Mouse (Mus musculus) limb, embryonic 11.5 days (tissue): ENCODE results near the gene Pafah1b3. TPM values are rescaled to one million over a fixed set of nuclear protein-coding genes. Genes with fewer than 3 reads are reported as not detected.

Source experiments
- ATAC-seq: fragments of 200-750 bp; cut with Nextera tagmentation; 2 replicates; pipeline ENCODE4 v1.8.0; 2017; ENCODE audit warnings: low read depth; ENCODE audit not compliant: insufficient number of reproducible peaks, low FRiP score, low TSS enrichment
- DNase-seq: peaks from one replicate; pipeline ENCODE4 v3.0.0-alpha.2; 2015; ENCODE audit warnings: low spot score
- H3K27ac ChIP-seq: fragments of 300-500 bp; sonication (generic); replicated peaks from 2 replicates; pipeline ENCODE4 v1.5.1; 2014; ENCODE audit warnings: low read depth, mild to moderate bottlenecking, low read length
- H3K27me3 ChIP-seq: fragments of 300-500 bp; sonication (generic); 2 replicates; pipeline ENCODE4 v1.6.1; 2014; ENCODE audit warnings: mild to moderate bottlenecking, low read length, mixed read lengths; ENCODE audit not compliant: control insufficient read depth, insufficient read depth
- H3K36me3 ChIP-seq: fragments of 300-500 bp; sonication (generic); 2 replicates; pipeline ENCODE4 v1.6.1; 2014; ENCODE audit warnings: mild to moderate bottlenecking, low read length, moderate library complexity, mixed read lengths; ENCODE audit not compliant: control insufficient read depth, insufficient read depth
- H3K4me1 ChIP-seq: fragments of 300-500 bp; sonication (generic); 2 replicates; pipeline ENCODE4 v1.6.1; 2014; ENCODE audit warnings: low read length, mixed read lengths; ENCODE audit not compliant: control insufficient read depth, insufficient read depth
- H3K4me2 ChIP-seq: fragments of 300-500 bp; sonication (generic); 2 replicates; pipeline ENCODE4 v1.6.1; 2014; ENCODE audit warnings: low read depth, mild to moderate bottlenecking, moderate library complexity; ENCODE audit not compliant: severe bottlenecking
- H3K4me3 ChIP-seq: fragments of 300-500 bp; sonication (generic); 2 replicates; pipeline ENCODE4 v1.5.1; 2014; ENCODE audit warnings: low read depth, low read length
- H3K9ac ChIP-seq: fragments of 300-500 bp; sonication (generic); 2 replicates; pipeline ENCODE4 v1.6.1; 2014; ENCODE audit warnings: mild to moderate bottlenecking, low read length
- H3K9me3 ChIP-seq: fragments of 300-500 bp; sonication (generic); 2 replicates; pipeline ENCODE4 v1.6.1; 2016; ENCODE audit warnings: low read length; ENCODE audit not compliant: control insufficient read depth
- WGBS: fragments of 180-500 bp; shearing (Covaris S2); extraction: QIAGEN DNeasy Blood & Tissue Kit; methylation state at CpG from one replicate; pipeline ENCODE4 v1.1.7; 2014; 5-methylcytosine and 5-hydroxymethylcytosine counted together
- polyA plus RNA-seq: library from polyadenylated mRNA; unstranded; fragments of >200 nt; fragmentation: Nextera tagmentation; extraction: Ambion mirVana; gene quantifications from 2 replicates; pipeline ENCODE4 v1.2.1, GENCODE M21; 2014

Pafah1b3 gene
- polyA plus RNA-seq, 1 experiment from 2014 or later: 261 TPM

DNA sequence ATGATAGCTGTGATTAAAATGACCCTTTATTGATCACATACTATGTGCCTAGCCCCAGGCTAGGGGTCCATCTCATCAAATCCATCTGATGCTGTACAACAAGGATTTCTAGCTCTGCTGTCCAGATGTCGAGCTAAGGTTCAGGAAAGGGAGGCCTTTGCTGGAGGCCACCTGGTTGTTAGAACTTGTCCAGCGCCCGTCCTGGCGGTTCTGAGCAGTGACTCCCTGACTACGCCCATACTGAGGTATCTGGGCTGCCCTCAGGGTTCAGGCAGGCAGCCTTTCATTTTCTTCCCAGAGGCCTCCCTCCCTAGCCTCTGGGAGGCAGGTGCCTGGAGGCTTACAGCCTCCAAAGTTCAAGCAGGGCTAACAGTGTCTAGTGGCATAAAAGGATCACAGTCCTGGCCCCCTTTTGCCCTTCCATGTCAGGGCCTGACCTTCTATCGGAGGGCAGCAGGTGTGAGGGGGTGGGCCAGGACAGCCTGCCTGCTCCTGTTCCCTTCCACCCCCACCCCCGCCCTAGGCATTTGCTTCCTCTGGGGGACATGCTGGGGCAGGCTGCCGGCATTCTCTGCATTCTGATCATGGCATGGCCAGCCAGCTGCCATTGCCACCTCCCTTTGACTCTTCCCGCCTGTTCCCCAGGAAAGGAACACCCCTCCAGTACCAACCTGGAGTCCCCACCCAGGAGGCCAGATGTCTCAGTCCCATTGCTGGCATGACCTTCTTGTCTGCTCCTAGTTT is 22.1 kb downstream of the Pafah1b3 start:
- DNase-seq (no peak), ATAC-seq (no peak)
- H3K4me2 ChIP-seq: no peak overlapping the region
- peaks cover 25% of the 10 kb centered on the region for H3K4me1 ChIP-seq
- H3K36me3 ChIP-seq: peaks cover 14% of the 10 kb centered on the region
- H3K9ac ChIP-seq: peak overlapping the region; percentile 45
- H3K4me3 ChIP-seq: no peak overlapping the region
- no peaks in the 10 kb centered on the region for H3K27me3 ChIP-seq
- WGBS: 37% methylated on average over 9 of the region's 9 CpGs
- H3K27ac ChIP-seq: no peak overlapping the region
- no peaks in the 10 kb centered on the region for H3K9me3 ChIP-seq

DNA sequence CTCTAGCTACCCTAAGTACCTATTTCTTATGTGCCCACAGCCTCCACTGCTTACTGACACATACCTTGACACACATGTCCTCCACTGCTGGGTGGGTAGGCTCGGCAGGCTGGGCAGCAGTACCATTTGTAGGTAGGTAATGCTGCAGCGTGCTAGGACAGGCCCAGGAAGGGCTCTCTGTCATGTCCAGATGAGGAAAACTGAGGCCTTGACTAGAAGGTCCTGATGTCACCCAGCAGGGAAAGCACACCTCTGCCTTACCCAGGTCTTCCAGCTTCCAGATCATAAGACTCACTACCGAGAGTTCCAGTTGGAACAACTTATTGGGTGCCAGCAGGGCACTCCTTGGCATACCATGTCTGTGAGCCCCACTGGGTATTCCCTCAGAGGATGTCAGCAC is 22.8 kb downstream of the Pafah1b3 start:
- ATAC-seq (no peak), DNase-seq (no peak)
- no peak overlapping the region; the same call in 1 of the 2 replicates for H3K9ac ChIP-seq
- no peak overlapping the region for H3K27ac ChIP-seq
- H3K9me3 ChIP-seq: no peaks in the 10 kb centered on the region
- H3K36me3 ChIP-seq: peaks cover 14% of the 10 kb centered on the region
- H3K4me2 ChIP-seq: no peak overlapping the region
- WGBS: 85% methylated on average over 3 of the region's 3 CpGs
- no peak overlapping the region for H3K4me3 ChIP-seq
- H3K4me1 ChIP-seq: peaks cover 18% of the 10 kb centered on the region
- H3K27me3 ChIP-seq: no peaks in the 10 kb centered on the region

DNA sequence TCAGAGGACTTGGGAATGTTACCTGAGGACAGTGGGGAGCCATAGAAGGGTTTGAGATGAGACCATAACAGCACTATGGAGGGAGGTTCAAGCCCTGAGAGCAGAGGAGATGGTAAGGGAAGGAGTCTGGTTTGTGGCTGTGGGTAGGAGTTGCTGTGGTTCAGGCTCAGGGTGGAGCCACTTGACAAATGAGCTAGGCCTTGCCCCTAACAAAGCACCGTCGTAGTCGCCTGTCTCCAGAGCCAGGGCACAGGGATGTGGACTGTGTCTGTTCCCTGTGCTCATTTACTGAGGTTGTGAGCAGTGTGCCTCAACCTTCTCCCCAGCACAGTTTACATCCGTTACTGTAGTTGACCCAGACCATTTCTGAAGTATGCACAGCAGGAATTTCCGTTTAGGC is 23.2 kb downstream of the Pafah1b3 start:
- no peak overlapping the region for H3K4me3 ChIP-seq
- H3K4me1 ChIP-seq: peaks cover 16% of the 10 kb centered on the region
- ATAC-seq: no peak
- 38% methylated on average over 5 of the region's 5 CpGs for WGBS
- H3K27me3 ChIP-seq: no peaks in the 10 kb centered on the region
- no peak overlapping the region; the same call in 1 of the 2 replicates for H3K9ac ChIP-seq
- DNase-seq: no peak
- no peak overlapping the region for H3K4me2 ChIP-seq
- no peaks in the 10 kb centered on the region for H3K9me3 ChIP-seq
- H3K27ac ChIP-seq: peak overlapping the region; percentile 30; the same call in 1 of the 2 replicates
- H3K36me3 ChIP-seq: peaks cover 14% of the 10 kb centered on the region

DNA sequence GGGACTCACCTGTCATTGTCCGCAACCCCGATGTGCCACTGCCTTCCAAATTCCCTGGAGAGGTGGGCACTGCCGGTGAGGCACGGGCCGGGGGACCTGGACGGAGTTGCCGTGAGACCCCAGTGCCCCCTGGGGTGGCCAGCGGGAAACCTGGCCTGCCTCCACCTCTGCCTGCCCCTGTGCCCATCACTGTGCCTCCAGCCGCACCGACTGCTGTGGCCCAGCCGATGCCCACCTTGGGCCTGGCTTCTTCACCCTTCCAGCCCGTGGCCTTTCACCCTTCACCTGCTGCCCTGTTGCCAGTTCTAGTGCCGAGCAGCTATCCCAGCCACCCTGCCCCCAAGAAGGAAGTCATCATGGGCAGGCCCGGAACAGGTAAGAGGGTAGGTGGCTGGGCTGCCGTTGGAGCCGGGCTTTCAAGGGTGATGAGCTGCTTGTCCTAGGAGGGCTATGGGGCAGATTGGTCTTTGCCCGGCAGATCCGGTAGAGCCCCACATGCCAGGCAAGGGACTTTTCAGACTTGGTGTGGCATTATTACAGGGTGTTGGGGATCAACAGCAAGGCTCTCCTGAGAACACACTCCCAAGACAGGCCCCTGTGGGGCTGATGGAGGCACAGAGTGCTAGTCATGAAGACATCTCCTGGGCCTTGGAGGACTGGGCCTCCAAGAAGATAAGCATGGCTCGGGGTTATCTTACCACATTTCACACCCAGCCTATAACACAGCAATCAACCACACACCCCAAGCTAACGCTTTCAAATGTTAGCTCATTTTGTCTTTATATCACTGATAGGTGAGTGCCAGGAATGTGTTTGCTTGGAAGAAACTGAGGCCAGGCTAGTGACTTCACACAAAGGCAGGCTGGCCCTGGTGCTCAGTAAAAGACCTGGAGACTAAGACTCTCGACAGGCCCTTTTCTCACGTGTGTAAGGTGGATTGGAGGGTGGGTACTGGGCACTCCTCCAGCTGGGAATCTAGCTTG is 24.2 kb downstream of the Pafah1b3 start:
- no peaks in the 10 kb centered on the region for H3K27me3 ChIP-seq
- H3K4me3 ChIP-seq: no peak overlapping the region
- H3K4me1 ChIP-seq: peaks cover 22% of the 10 kb centered on the region
- peaks cover 14% of the 10 kb centered on the region for H3K36me3 ChIP-seq
- no peak for ATAC-seq
- H3K9ac ChIP-seq: no peak overlapping the region
- no peak overlapping the region for H3K4me2 ChIP-seq
- no peak for DNase-seq
- WGBS: 90% methylated on average over 22 of the region's 22 CpGs
- H3K9me3 ChIP-seq: no peaks in the 10 kb centered on the region
- no peak overlapping the region for H3K27ac ChIP-seq

DNA sequence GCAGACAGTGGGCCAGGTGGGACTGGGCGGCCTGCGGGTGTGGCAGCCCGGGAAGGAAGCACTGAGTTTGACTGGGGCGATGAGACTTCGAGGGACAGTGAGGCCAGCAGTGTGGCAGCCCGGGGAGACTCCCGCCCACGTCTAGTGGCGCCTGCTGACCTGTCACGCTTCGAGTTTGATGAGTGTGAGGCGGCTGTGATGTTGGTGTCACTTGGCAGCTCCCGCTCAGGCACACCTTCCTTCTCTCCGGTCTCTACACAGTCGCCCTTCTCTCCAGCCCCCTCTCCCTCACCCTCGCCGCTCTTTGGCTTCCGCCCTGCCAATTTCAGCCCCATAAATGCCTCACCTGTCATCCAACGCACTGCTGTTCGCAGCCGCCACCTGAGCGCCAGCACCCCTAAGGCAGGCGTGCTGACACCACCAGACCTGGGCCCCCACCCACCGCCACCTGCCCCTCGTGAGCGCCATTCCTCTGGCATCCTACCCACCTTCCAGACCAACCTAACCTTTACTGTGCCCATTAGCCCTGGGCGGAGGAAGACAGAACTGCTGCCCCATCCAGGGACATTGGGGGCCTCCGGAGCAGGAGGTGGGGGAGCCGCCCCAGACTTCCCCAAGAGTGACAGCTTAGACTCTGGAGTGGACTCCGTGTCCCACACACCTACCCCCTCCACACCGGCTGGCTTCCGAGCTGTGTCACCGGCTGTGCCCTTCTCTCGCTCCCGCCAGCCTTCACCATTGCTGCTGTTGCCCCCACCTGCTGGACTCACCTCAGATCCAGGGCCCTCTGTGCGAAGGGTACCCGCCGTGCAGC is 25.1 kb downstream of the Pafah1b3 start:
- Histone ChIP-seq H3K4me3 (no peak overlapping the region), H3K27me3 (no peaks in the 10 kb centered on the region), H3K4me1 (peaks cover 19% of the 10 kb centered on the region), H3K36me3 (peaks cover 14% of the 10 kb centered on the region), H3K9me3 (no peaks in the 10 kb centered on the region), H3K4me2 (no peak overlapping the region), H3K9ac (no peak overlapping the region), H3K27ac (no peak overlapping the region)
- ATAC-seq: no peak
- no peak for DNase-seq
- WGBS: 86% methylated on average over 38 of the region's 38 CpGs

DNA sequence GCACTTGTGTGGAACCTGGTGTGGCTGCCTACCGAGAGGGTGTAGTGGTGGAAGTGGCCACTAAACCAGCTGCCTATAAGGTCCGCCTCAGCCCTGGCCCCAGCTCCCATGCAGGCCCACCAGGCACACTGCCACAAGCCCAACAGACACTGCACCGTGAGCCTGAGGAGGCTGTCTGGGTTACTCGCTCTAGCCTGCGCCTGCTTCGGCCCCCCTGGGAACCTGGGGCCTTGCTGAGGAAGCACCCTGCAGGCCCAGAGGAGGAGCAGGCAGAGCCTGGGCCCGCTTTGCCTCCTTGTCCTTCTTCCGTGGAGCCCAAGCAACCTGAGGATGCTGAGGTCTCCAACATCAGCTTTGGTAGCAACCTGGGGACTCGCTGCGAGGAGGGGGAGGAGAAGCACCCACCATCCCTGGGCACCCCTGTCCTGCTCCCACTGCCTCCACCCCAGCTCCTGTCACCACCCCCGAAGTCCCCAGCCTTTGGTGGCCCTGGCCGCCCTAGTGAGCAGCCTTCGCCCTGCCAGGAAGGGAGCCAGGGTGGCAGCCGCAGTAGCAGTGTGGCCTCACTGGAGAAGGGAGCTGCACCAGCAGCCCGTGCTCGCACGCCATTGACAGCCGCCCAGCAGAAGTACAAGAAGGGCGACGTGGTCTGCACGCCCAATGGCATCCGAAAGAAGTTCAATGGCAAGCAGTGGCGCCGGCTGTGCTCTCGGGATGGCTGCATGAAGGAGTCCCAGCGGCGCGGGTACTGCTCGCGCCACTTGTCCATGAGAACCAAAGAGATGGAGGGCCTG is 25.9 kb downstream of the Pafah1b3 start:
- 85% methylated on average over 30 of the region's 30 CpGs for WGBS

DNA sequence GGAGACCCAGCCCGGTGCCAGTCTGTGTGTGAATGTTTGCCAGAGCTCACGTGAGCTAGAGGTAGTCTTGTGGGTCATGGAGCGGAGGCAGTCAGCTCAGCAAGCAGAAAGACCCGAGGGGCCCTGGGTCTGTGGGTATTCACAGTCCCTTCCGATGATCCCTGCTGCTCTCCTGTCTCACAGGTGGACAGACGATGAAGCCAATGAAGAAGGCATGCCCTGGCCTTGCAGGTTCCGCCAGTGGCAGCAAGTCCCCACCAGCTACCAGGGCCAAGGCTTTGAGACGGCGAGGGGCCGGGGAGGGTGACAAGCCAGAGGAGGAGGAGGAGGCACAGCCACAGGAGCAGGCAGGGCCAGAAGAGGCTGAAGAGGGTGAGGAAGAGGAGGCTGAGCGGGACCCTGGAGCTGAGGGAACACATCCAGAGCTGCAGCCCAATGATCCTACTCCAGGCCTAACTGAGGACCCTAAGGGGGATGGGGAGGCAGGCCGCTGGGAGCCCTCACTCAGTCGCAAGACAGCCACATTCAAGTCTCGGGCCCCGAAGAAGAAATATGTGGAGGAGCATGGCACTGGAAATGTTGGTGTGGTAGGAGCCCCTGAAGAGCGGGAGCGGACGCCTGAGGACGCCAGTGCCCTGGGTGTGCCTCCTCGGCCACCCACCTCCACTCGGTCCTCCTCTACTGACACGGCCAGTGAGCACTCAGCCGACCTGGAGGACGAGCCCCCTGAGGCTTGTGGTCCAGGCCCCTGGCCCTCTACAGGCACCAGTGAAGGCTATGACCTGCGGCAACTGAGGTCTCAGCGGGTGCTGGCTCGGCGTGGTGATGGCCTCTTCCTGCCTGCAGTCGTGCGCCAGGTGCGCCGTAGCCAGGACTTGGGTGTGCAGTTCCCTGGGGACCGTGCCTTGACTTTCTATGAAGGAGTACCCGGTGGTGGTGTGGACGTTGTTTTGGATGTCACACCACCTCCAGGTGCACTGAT is 26.8 kb downstream of the Pafah1b3 start:
- DNase-seq (no peak), ATAC-seq (no peak)
- H3K27ac ChIP-seq: no peak overlapping the region
- H3K9me3 ChIP-seq: no peaks in the 10 kb centered on the region
- peaks cover 14% of the 10 kb centered on the region for H3K36me3 ChIP-seq
- peaks cover 17% of the 10 kb centered on the region for H3K4me1 ChIP-seq
- 0 out of 2 replicates have a peak overlapping the region, but pooled peaks have one; percentile 34 for H3K9ac ChIP-seq
- no peaks in the 10 kb centered on the region for H3K27me3 ChIP-seq
- WGBS: 90% methylated on average over 35 of the region's 35 CpGs
- H3K4me2 ChIP-seq: no peak overlapping the region
- no peak overlapping the region for H3K4me3 ChIP-seq

More for the DNA sequence above, 25.9 kb downstream of the Pafah1b3 start:
- DNase-seq (no peak), ATAC-seq (no peak)
- Histone ChIP-seq H3K4me3 (no peak overlapping the region), H3K36me3 (peaks cover 14% of the 10 kb centered on the region), H3K27ac (no peak overlapping the region; the same call in 1 of the 2 replicates), H3K27me3 (no peaks in the 10 kb centered on the region), H3K4me1 (peaks cover 18% of the 10 kb centered on the region), H3K9me3 (no peaks in the 10 kb centered on the region), H3K9ac (0 out of 2 replicates have a peak overlapping the region, but pooled peaks have one; percentile 9), H3K4me2 (no peak overlapping the region)
